Comparison of ENCODE assay signal across 8 mouse cellular contexts in the genomic region with DNA sequence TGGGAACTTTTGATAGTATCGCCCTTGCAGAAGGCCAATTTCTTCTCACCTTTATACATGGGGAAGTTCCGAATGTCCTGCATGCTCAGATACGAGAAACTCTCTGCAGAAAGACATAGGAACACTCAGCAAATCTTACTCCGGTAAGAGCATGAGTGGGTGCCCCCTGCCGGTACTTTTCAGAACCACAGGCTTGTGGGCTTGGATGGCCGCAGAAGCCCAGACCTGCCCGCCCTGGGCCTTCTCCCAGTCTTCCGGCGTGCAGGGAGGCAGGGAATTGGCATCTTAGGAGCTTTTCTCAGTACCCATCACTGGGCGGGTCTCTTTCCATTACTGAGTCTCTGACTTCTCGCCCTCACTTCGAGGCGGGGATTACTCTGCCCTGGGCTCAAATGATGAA. TPM values are rescaled to one million over a fixed set of nuclear protein-coding genes. Genes with fewer than 3 reads are reported as not detected.
DNase-seq lines count a peak whose midpoint lies in the region; ATAC-seq and TF ChIP-seq lines count a peak whose summit lies in the region.

No protein-coding gene starts in this region.

- 2% methylated on average over 13 of the region's 13 CpGs for WGBS in heart, postnatal 0 days
- WGBS in liver, embryonic 16.5 days (ENCODE audit: insufficient replicate concordance) = 3% methylated on average over 13 of the region's 13 CpGs
- WGBS in neural tube, embryonic 14.5 days = 1% methylated on average over 13 of the region's 13 CpGs

- no peak overlapping the region for H3K9ac ChIP-seq in heart, postnatal 0 days (replicated peaks; ENCODE audit: low read depth, low read length)
- H3K9ac ChIP-seq in liver, embryonic 16.5 days (ENCODE audit: low read depth, low read length) = no peak overlapping the region
- H3K9ac ChIP-seq in neural tube, embryonic 14.5 days (replicated peaks; ENCODE audit: low read depth, low read length) = no peak overlapping the region

- DNase-seq in brain, embryonic 18.5 days (ENCODE audit: low read depth, low spot score) = peak; percentile 22
- DNase-seq in fibroblast of lung, adult 2 months (ENCODE audit: low read depth) = peak; percentile 63
- peak; percentile 66 for DNase-seq in heart, postnatal 0 days (ENCODE audit: low spot score)
- peak; percentile 83 to 93 for DNase-seq in kidney, postnatal 25 days
- DNase-seq in testis, postnatal 10 days (ENCODE audit: low spot score) = peak; percentile 94

- TF ChIP-seq CTCF in heart, postnatal 0 days (IDR thresholded peaks at IDR 0.05; ENCODE audit: low read depth) = peak; percentile 78

- no peak overlapping the region for H3K4me3 ChIP-seq in heart, postnatal 0 days (ENCODE audit: low read depth, low read length)
- H3K4me3 ChIP-seq in liver, embryonic 16.5 days (ENCODE audit: low read depth, low read length) = no peak overlapping the region
- no peak overlapping the region for H3K4me3 ChIP-seq in neural tube, embryonic 14.5 days (ENCODE audit: low read depth, low read length)

- H3K4me1 ChIP-seq in heart, postnatal 0 days (ENCODE audit: control insufficient read depth, insufficient read depth) = 0 out of 2 replicates have a peak, but pooled peaks cover 6% of the 10 kb centered on the region
- no peaks in the 10 kb centered on the region; the same call in none of the 2 replicates for H3K4me1 ChIP-seq in liver, embryonic 16.5 days (ENCODE audit: control insufficient read depth, low read depth, low read length)
- H3K4me1 ChIP-seq in neural tube, embryonic 14.5 days (ENCODE audit: control insufficient read depth, insufficient read depth, low read length) = peaks cover 6% of the 10 kb centered on the region

- 0 out of 2 replicates have a peak overlapping the region, but pooled peaks have one; percentile 3 for H3K4me2 ChIP-seq in heart, postnatal 0 days (ENCODE audit: low read depth, low read length)
- no peak overlapping the region for H3K4me2 ChIP-seq in liver, embryonic 16.5 days (ENCODE audit: low read depth, low read length)
- H3K4me2 ChIP-seq in neural tube, embryonic 14.5 days (ENCODE audit: low read depth, low read length) = no peak overlapping the region

- H3K27ac ChIP-seq in heart, postnatal 0 days (ENCODE audit: low read depth) = no peak overlapping the region
- no peak overlapping the region for H3K27ac ChIP-seq in liver, embryonic 16.5 days (ENCODE audit: low read length)
- no peak overlapping the region for H3K27ac ChIP-seq in neural tube, embryonic 14.5 days (ENCODE audit: low read depth, low read length)

- ATAC-seq in CD4-positive, CD25-positive, alpha-beta regulatory T cell, adult 4 months = peak; percentile 79
- ATAC-seq in heart, postnatal 0 days (ENCODE audit: insufficient read depth, low read depth) = peak; percentile 59; the same call in 1 of the 2 replicates
- 0 out of 2 replicates have a peak, but pooled peaks have one; percentile 16 for ATAC-seq in liver, embryonic 16.5 days (ENCODE audit: low read depth)
- ATAC-seq in neural tube, embryonic 14.5 days (ENCODE audit: low read depth) = peak; percentile 33; the same call in 1 of the 2 replicates

- H3K27me3 ChIP-seq in heart, postnatal 0 days (ENCODE audit: control insufficient read depth, insufficient read depth, low read length) = peaks cover 41% of the 10 kb centered on the region
- peaks cover 29% of the 10 kb centered on the region for H3K27me3 ChIP-seq in liver, embryonic 16.5 days (ENCODE audit: control insufficient read depth, insufficient read depth, low read depth, low read length)
- H3K27me3 ChIP-seq in neural tube, embryonic 14.5 days (ENCODE audit: control insufficient read depth, insufficient read depth, low read length) = peaks cover 26% of the 10 kb centered on the region

- no peaks in the 10 kb centered on the region for H3K36me3 ChIP-seq in heart, postnatal 0 days (replicated peaks; ENCODE audit: control insufficient read depth, insufficient read depth, low read length)
- no peaks in the 10 kb centered on the region for H3K36me3 ChIP-seq in liver, embryonic 16.5 days (ENCODE audit: control insufficient read depth, insufficient read depth)
- H3K36me3 ChIP-seq in neural tube, embryonic 14.5 days (ENCODE audit: control insufficient read depth, insufficient read depth, low read length) = no peaks in the 10 kb centered on the region

- TF ChIP-seq EP300 in heart, postnatal 0 days (IDR thresholded peaks at IDR 0.05; ENCODE audit: low read depth) = no peak

- H3K9me3 ChIP-seq in heart, postnatal 0 days (replicated peaks; ENCODE audit: control insufficient read depth, low read length) = no peaks in the 10 kb centered on the region
- H3K9me3 ChIP-seq in liver, embryonic 16.5 days (replicated peaks; ENCODE audit: control insufficient read depth, low read length) = no peaks in the 10 kb centered on the region
- H3K9me3 ChIP-seq in neural tube, embryonic 14.5 days (ENCODE audit: control insufficient read depth, low read length) = no peaks in the 10 kb centered on the region

RNA-seq across cellular contexts. Expression of a gene that starts 33.6 kb away (rescaled TPM):
- 10 to 100 TPM; 48.1 to 85.6 TPM for polyA plus RNA-seq in CD4-positive, CD25-positive, alpha-beta regulatory T cell, adult 4 months (2017; shearing (Covaris generic))
- 0.80 and 3.3 TPM in 2 replicates for total RNA-seq in heart, postnatal 0 days (2014; rRNA removed; ENCODE audit: low replicate concordance)
- polyA plus RNA-seq in heart, postnatal 0 days (2015; fragmentation: Nextera tagmentation; extraction: Ambion mirVana) = 0.61 and 0.65 TPM in 2 replicates
- polyA plus RNA-seq in liver, embryonic 16.5 days (2015; fragmentation: Nextera tagmentation; extraction: Ambion mirVana) = 12.2 and 14.5 TPM in 2 replicates
- 13.7 and 17.1 TPM in 2 replicates for polyA plus RNA-seq in neural tube, embryonic 14.5 days (2014; fragmentation: Nextera tagmentation; extraction: Ambion mirVana)

RNA-seq across cellular contexts. Expression of a gene that starts 44.4 kb away (rescaled TPM):
- polyA plus RNA-seq in CD4-positive, CD25-positive, alpha-beta regulatory T cell, adult 4 months (2017; shearing (Covaris generic)) = not detected
- not detected in 2 replicates for total RNA-seq in heart, postnatal 0 days (2014; rRNA removed; ENCODE audit: low replicate concordance)
- polyA plus RNA-seq in heart, postnatal 0 days (2015; fragmentation: Nextera tagmentation; extraction: Ambion mirVana) = not detected in 2 replicates
- polyA plus RNA-seq in liver, embryonic 16.5 days (2015; fragmentation: Nextera tagmentation; extraction: Ambion mirVana) = not detected in 2 replicates
- polyA plus RNA-seq in neural tube, embryonic 14.5 days (2014; fragmentation: Nextera tagmentation; extraction: Ambion mirVana) = 0.62 and 0.85 TPM in 2 replicates

Comparison
In these comparisons a context has a peak if more than half of its experiments do, and no peak if none do; other contexts are left out.
1. ATAC-seq: peak in every context shown above with its lines; median percentile 79 in CD4-positive, CD25-positive, alpha-beta regulatory T cell, adult 4 months; 59 in heart, postnatal 0 days; 33 in neural tube, embryonic 14.5 days; 16 in liver, embryonic 16.5 days.
2. DNase-seq: peak in every context shown above with its lines; median percentile 94 in testis, postnatal 10 days; 88 in kidney, postnatal 25 days; 66 in heart, postnatal 0 days; 63 in fibroblast of lung, adult 2 months; 22 in brain, embryonic 18.5 days.